Mouse (Mus musculus): ENCODE measurements around the gene Gng12. TPM values are rescaled to one million over a fixed set of nuclear protein-coding genes. Genes with fewer than 3 reads are reported as not detected.

The Gng12 gene
- polyA plus RNA-seq, 1 experiment = 54.0 TPM

- Histone ChIP-seq H3K4me1 (ENCODE audit: control insufficient read depth, insufficient read depth, low read length) (no peaks in the 10 kb centered on the region), H3K4me3 (ENCODE audit: low read depth, low read length) (no peak overlapping the region), H3K9me3 (replicated peaks; ENCODE audit: control insufficient read depth, insufficient read depth, low read length, poor library complexity, severe bottlenecking) (no peaks in the 10 kb centered on the region), H3K9ac (ENCODE audit: low read depth, poor library complexity, severe bottlenecking) (no peak overlapping the region), H3K27me3 (ENCODE audit: control insufficient read depth, insufficient read depth, low read length, poor library complexity, severe bottlenecking) (no peaks in the 10 kb centered on the region), H3K27ac (ENCODE audit: insufficient read depth, low read length) (no peak overlapping the region), H3K36me3 (ENCODE audit: control insufficient read depth, insufficient read depth, low read length, poor library complexity, severe bottlenecking) (no peaks in the 10 kb centered on the region)
- TF ChIP-seq CTCF (IDR thresholded peaks at IDR 0.05; ENCODE audit: low read depth, low read length) (no peak), POLR2A (IDR thresholded peaks at IDR 0.05; ENCODE audit: insufficient read depth, low read length) (no peak)
Observed at GRCm38 (mm10) chr6:66965203-66965602, 69.0 kb downstream of the Gng12 start.

GRCm38 (mm10) chr6:66967788-66968187 is 71.6 kb downstream of the Gng12 start:
- H3K27me3 ChIP-seq (ENCODE audit: control insufficient read depth, insufficient read depth, low read length, poor library complexity, severe bottlenecking) = no peaks in the 10 kb centered on the region
- no peak overlapping the region for H3K27ac ChIP-seq (ENCODE audit: insufficient read depth, low read length)
- no peak for TF ChIP-seq POLR2A (IDR thresholded peaks at IDR 0.05; ENCODE audit: insufficient read depth, low read length)
- no peak for TF ChIP-seq CTCF (IDR thresholded peaks at IDR 0.05; ENCODE audit: low read depth, low read length)
- no peak for TF ChIP-seq EP300 (IDR thresholded peaks at IDR 0.05; ENCODE audit: insufficient read depth, low read depth, low read length)
- H3K4me1 ChIP-seq (ENCODE audit: control insufficient read depth, insufficient read depth, low read length) = no peaks in the 10 kb centered on the region
- H3K9ac ChIP-seq (ENCODE audit: low read depth, poor library complexity, severe bottlenecking) = no peak overlapping the region
- H3K4me3 ChIP-seq (ENCODE audit: low read depth, low read length) = no peak overlapping the region
- H3K9me3 ChIP-seq (replicated peaks; ENCODE audit: control insufficient read depth, insufficient read depth, low read length, poor library complexity, severe bottlenecking) = no peaks in the 10 kb centered on the region
- no peaks in the 10 kb centered on the region for H3K36me3 ChIP-seq (ENCODE audit: control insufficient read depth, insufficient read depth, low read length, poor library complexity, severe bottlenecking)

- Histone ChIP-seq H3K36me3 (ENCODE audit: control insufficient read depth, insufficient read depth, low read length, poor library complexity, severe bottlenecking) (no peaks in the 10 kb centered on the region), H3K9me3 (replicated peaks; ENCODE audit: control insufficient read depth, insufficient read depth, low read length, poor library complexity, severe bottlenecking) (no peaks in the 10 kb centered on the region), H3K4me3 (ENCODE audit: low read depth, low read length) (no peak overlapping the region), H3K4me1 (ENCODE audit: control insufficient read depth, insufficient read depth, low read length) (no peaks in the 10 kb centered on the region), H3K27me3 (ENCODE audit: control insufficient read depth, insufficient read depth, low read length, poor library complexity, severe bottlenecking) (no peaks in the 10 kb centered on the region), H3K9ac (ENCODE audit: low read depth, poor library complexity, severe bottlenecking) (no peak overlapping the region), H3K27ac (ENCODE audit: insufficient read depth, low read length) (no peak overlapping the region)
- TF ChIP-seq POLR2A (IDR thresholded peaks at IDR 0.05; ENCODE audit: insufficient read depth, low read length) = no peak
- TF ChIP-seq CTCF (IDR thresholded peaks at IDR 0.05; ENCODE audit: low read depth, low read length) = no peak
- no peak for TF ChIP-seq EP300 (IDR thresholded peaks at IDR 0.05; ENCODE audit: insufficient read depth, low read depth, low read length)
Observed at GRCm38 (mm10) chr6:66969446-66969845, 73.2 kb downstream of the Gng12 start.

GRCm38 (mm10) chr6:66972300-66972699 is 76.1 kb downstream of the Gng12 start:
- H3K27ac ChIP-seq (ENCODE audit: insufficient read depth, low read length) = no peak overlapping the region
- H3K9me3 ChIP-seq (replicated peaks; ENCODE audit: control insufficient read depth, insufficient read depth, low read length, poor library complexity, severe bottlenecking) = no peaks in the 10 kb centered on the region
- H3K36me3 ChIP-seq (ENCODE audit: control insufficient read depth, insufficient read depth, low read length, poor library complexity, severe bottlenecking) = no peaks in the 10 kb centered on the region
- no peaks in the 10 kb centered on the region for H3K4me1 ChIP-seq (ENCODE audit: control insufficient read depth, insufficient read depth, low read length)
- TF ChIP-seq CTCF (IDR thresholded peaks at IDR 0.05; ENCODE audit: low read depth, low read length) = no peak
- TF ChIP-seq EP300 (IDR thresholded peaks at IDR 0.05; ENCODE audit: insufficient read depth, low read depth, low read length) = no peak
- TF ChIP-seq POLR2A (IDR thresholded peaks at IDR 0.05; ENCODE audit: insufficient read depth, low read length) = no peak
- no peak overlapping the region for H3K9ac ChIP-seq (ENCODE audit: low read depth, poor library complexity, severe bottlenecking)
- no peak overlapping the region for H3K4me3 ChIP-seq (ENCODE audit: low read depth, low read length)
- no peaks in the 10 kb centered on the region for H3K27me3 ChIP-seq (ENCODE audit: control insufficient read depth, insufficient read depth, low read length, poor library complexity, severe bottlenecking)

- H3K27me3 ChIP-seq (ENCODE audit: control insufficient read depth, insufficient read depth, low read length, poor library complexity, severe bottlenecking) = no peaks in the 10 kb centered on the region
- no peak overlapping the region for H3K4me3 ChIP-seq (ENCODE audit: low read depth, low read length)
- TF ChIP-seq CTCF (IDR thresholded peaks at IDR 0.05; ENCODE audit: low read depth, low read length) (no peak), EP300 (IDR thresholded peaks at IDR 0.05; ENCODE audit: insufficient read depth, low read depth, low read length) (no peak), POLR2A (IDR thresholded peaks at IDR 0.05; ENCODE audit: insufficient read depth, low read length) (no peak)
- no peak overlapping the region for H3K9ac ChIP-seq (ENCODE audit: low read depth, poor library complexity, severe bottlenecking)
- no peaks in the 10 kb centered on the region for H3K36me3 ChIP-seq (ENCODE audit: control insufficient read depth, insufficient read depth, low read length, poor library complexity, severe bottlenecking)
- H3K27ac ChIP-seq (ENCODE audit: insufficient read depth, low read length) = no peak overlapping the region
- H3K9me3 ChIP-seq (replicated peaks; ENCODE audit: control insufficient read depth, insufficient read depth, low read length, poor library complexity, severe bottlenecking) = no peaks in the 10 kb centered on the region
- no peaks in the 10 kb centered on the region for H3K4me1 ChIP-seq (ENCODE audit: control insufficient read depth, insufficient read depth, low read length)
Observed at GRCm38 (mm10) chr6:66973180-66973579, 77.0 kb downstream of the Gng12 start.

GRCm38 (mm10) chr6:66975522-66975921 is 79.3 kb downstream of the Gng12 start:
- Histone ChIP-seq H3K27ac (ENCODE audit: insufficient read depth, low read length) (no peak overlapping the region), H3K9ac (ENCODE audit: low read depth, poor library complexity, severe bottlenecking) (no peak overlapping the region), H3K9me3 (replicated peaks; ENCODE audit: control insufficient read depth, insufficient read depth, low read length, poor library complexity, severe bottlenecking) (no peaks in the 10 kb centered on the region), H3K4me3 (ENCODE audit: low read depth, low read length) (no peak overlapping the region), H3K27me3 (ENCODE audit: control insufficient read depth, insufficient read depth, low read length, poor library complexity, severe bottlenecking) (no peaks in the 10 kb centered on the region), H3K36me3 (ENCODE audit: control insufficient read depth, insufficient read depth, low read length, poor library complexity, severe bottlenecking) (no peaks in the 10 kb centered on the region), H3K4me1 (ENCODE audit: control insufficient read depth, insufficient read depth, low read length) (no peaks in the 10 kb centered on the region)
- TF ChIP-seq POLR2A (IDR thresholded peaks at IDR 0.05; ENCODE audit: insufficient read depth, low read length) (no peak), EP300 (IDR thresholded peaks at IDR 0.05; ENCODE audit: insufficient read depth, low read depth, low read length) (no peak), CTCF (IDR thresholded peaks at IDR 0.05; ENCODE audit: low read depth, low read length) (no peak)
